Mouse (Mus musculus) spleen, adult 2 months (tissue): Measurements from ENCODE around the gene Zc3h15. TPM values are rescaled to one million over a fixed set of nuclear protein-coding genes. Genes with fewer than 3 reads are reported as not detected.

ENCODE experiments used
- DNase-seq, 2 experiments: peaks; one replicate each; pipeline versions ENCODE4 v3.0.0 to v3.0.0-alpha.2; 2012 to 2021; ENCODE audit warnings: low spot score in 2 of 2, low read depth in 1 of 2
- H3K27ac ChIP-seq: fragments of 200-500 bp; 2 replicates; pipeline ENCODE4 v1.5.1; 2012; ENCODE audit warnings: low read length, inconsistent platforms; ENCODE audit not compliant: insufficient read depth
- H3K27me3 ChIP-seq: fragments of 200-500 bp; 2 replicates; pipeline ENCODE4 v1.6.1; 2012; ENCODE audit warnings: mild to moderate bottlenecking, moderate library complexity, low read length, inconsistent platforms; ENCODE audit not compliant: control insufficient read depth, insufficient read depth
- H3K36me3 ChIP-seq: fragments of 200-500 bp; 2 replicates; pipeline ENCODE4 v1.6.1; 2012; ENCODE audit warnings: mild to moderate bottlenecking, low read length, inconsistent platforms; ENCODE audit not compliant: control insufficient read depth, insufficient read depth
- H3K4me1 ChIP-seq: fragments of 200-500 bp; 2 replicates; pipeline ENCODE4 v1.6.1; 2011; ENCODE audit warnings: inconsistent platforms; ENCODE audit not compliant: control insufficient read depth, insufficient read depth, insufficient read length
- H3K4me3 ChIP-seq: fragments of 200-500 bp; 2 replicates; pipeline ENCODE4 v1.5.1; 2011; ENCODE audit warnings: mild to moderate bottlenecking, inconsistent platforms; ENCODE audit not compliant: insufficient read depth, insufficient read length; ENCODE audit errors: extremely low read depth
- CTCF ChIP-seq: fragments of 200-500 bp; IDR thresholded peaks from 2 replicates; pipeline ENCODE4 v1.5.1; 2011; ENCODE audit warnings: mild to moderate bottlenecking, inconsistent platforms; ENCODE audit not compliant: insufficient read depth, insufficient read length, insufficient replicate concordance; ENCODE audit errors: extremely low read depth
- POLR2A ChIP-seq: fragments of 200-500 bp; IDR thresholded peaks from 2 replicates; pipeline ENCODE4 v1.6.1; 2011; ENCODE audit warnings: low read depth, low read length, inconsistent platforms
- WGBS: fragments of 180-500 bp; shearing (Covaris S2); methylation state at CpG from one replicate; pipeline ENCODE4 v1.1.7; 2018; 5-methylcytosine and 5-hydroxymethylcytosine counted together
- polyA plus RNA-seq: library from polyadenylated mRNA; depleted of rRNA; stranded (reverse); fragments of >200 nt; gene quantifications from 2 replicates; pipeline ENCODE4 v1.2.3, GENCODE M21; 2012

Zc3h15 gene
- polyA plus RNA-seq, 1 experiment: 10.1 TPM

- Histone ChIP-seq H3K27ac (no peak overlapping the region), H3K36me3 (no peaks in the 10 kb centered on the region), H3K27me3 (no peaks in the 10 kb centered on the region), H3K4me3 (no peak overlapping the region), H3K4me1 (no peaks in the 10 kb centered on the region)
- DNase-seq: no peak
- 60% methylated on average over 8 of the region's 8 CpGs for WGBS
- no peak for TF ChIP-seq CTCF
- TF ChIP-seq POLR2A: no peak
Observed at GRCm38 (mm10) chr2:83682282-83682681, 38.0 kb downstream of the Zc3h15 start.

GRCm38 (mm10) chr2:83683731-83684519 is 39.7 kb downstream of the Zc3h15 start:
- Histone ChIP-seq H3K36me3 (no peaks in the 10 kb centered on the region), H3K4me1 (no peaks in the 10 kb centered on the region), H3K27ac (no peak overlapping the region), H3K4me3 (no peak overlapping the region), H3K27me3 (no peaks in the 10 kb centered on the region)
- TF ChIP-seq CTCF (no peak), POLR2A (no peak)
- WGBS: 90% methylated on average over 9 of the region's 9 CpGs
- no peak for DNase-seq

GRCm38 (mm10) chr2:83684691-83685090 is 40.5 kb downstream of the Zc3h15 start:
- WGBS: 94% methylated on average over 8 of the region's 8 CpGs
- DNase-seq: no peak

GRCm38 (mm10) chr2:83690372-83690771 is 46.1 kb downstream of the Zc3h15 start:
- no peak overlapping the region for H3K27ac ChIP-seq
- no peaks in the 10 kb centered on the region for H3K27me3 ChIP-seq
- WGBS: 84% methylated on average over 2 of the region's 2 CpGs
- no peak overlapping the region for H3K4me3 ChIP-seq
- H3K36me3 ChIP-seq: no peaks in the 10 kb centered on the region
- no peak for DNase-seq
- no peaks in the 10 kb centered on the region for H3K4me1 ChIP-seq
- TF ChIP-seq CTCF (no peak), POLR2A (no peak)

More at GRCm38 (mm10) chr2:83684691-83685090, 40.5 kb downstream of the Zc3h15 start:
- TF ChIP-seq POLR2A (no peak), CTCF (no peak)
- no peaks in the 10 kb centered on the region for H3K36me3 ChIP-seq
- H3K4me1 ChIP-seq: no peaks in the 10 kb centered on the region
- no peaks in the 10 kb centered on the region for H3K27me3 ChIP-seq
- no peak overlapping the region for H3K4me3 ChIP-seq
- H3K27ac ChIP-seq: no peak overlapping the region

DNA sequence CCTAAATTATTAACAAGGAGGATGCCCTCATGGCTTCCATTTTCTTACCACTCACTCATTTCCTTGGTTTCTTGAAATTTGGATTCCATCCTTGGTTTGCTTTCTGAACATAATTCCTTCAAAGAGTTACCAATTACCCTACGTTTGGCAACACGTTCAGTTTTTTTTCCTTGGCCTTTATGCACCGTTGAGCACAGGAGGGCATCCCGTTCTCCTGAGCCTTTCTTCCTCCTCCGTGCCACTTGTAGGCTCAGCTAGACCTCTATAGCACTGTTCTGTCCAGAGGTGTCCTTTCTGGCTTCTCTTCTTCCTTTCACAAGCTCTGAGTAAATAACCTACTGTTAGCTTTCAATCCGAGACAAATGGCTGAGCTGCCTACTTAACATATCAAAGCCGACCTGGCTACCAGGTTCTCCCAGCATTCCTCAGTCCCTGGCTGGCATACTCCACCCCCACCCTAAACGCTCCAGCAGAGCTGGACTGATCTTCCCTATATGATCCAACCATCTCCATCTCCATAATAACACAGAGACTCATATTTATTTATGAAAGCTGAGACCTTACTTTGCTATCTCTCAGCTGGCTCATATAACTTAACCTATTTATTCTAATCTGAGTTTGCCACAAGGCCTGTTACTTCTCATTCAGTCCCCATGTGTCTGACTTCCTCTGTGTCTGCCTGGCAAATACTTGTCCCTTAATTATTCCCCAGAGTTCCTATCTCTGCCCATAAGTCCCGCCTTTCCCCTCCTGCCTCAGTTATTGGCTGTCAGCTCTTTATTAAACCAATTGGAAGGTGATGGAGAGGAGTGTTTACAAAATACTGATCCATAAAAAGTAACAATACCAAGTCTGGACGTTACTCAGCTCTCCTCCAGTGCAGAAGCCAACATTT is 48.7 kb downstream of the Zc3h15 start:
- Histone ChIP-seq H3K27ac (no peak overlapping the region), H3K27me3 (no peaks in the 10 kb centered on the region), H3K36me3 (no peaks in the 10 kb centered on the region), H3K4me1 (no peaks in the 10 kb centered on the region), H3K4me3 (no peak overlapping the region)
- 81% methylated on average over 10 of the region's 10 CpGs for WGBS
- no peak for DNase-seq
- TF ChIP-seq CTCF (no peak), POLR2A (no peak)

DNA sequence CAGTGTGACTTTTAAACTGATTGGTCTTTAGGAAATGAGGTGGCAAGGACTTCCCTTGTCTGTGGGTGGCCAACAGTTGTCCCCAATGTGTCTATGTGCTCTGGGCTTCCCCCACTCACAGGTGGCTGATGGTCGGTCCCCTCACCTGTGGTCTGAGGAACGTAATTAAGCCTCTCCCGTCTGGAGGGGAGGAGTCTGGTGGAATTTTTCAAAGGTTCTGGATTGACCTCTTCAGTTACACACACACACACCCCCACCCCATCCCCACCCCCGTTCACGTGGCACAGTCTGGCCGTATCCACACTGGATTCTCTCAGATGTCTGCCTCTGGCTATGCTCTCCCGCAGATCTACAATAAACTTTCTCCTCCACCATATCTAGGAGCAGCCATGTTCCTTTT is 49.8 kb downstream of the Zc3h15 start:
- no peak for DNase-seq
- H3K36me3 ChIP-seq: no peaks in the 10 kb centered on the region
- no peak overlapping the region for H3K27ac ChIP-seq
- H3K27me3 ChIP-seq: no peaks in the 10 kb centered on the region
- TF ChIP-seq POLR2A (no peak), CTCF (no peak)
- H3K4me1 ChIP-seq: no peaks in the 10 kb centered on the region
- 88% methylated on average over 7 of the region's 7 CpGs for WGBS
- no peak overlapping the region for H3K4me3 ChIP-seq
